Mouse (Mus musculus) lung, postnatal 0 days (tissue): ENCODE measurements around the gene Syt6.

Source experiments
- CTCF ChIP-seq: IDR thresholded peaks from 2 replicates; pipeline ENCODE4 v1.5.1; 2016; ENCODE audit warnings: antibody characterized with exemption, mild to moderate bottlenecking
- EP300 ChIP-seq: IDR thresholded peaks from 2 replicates; pipeline ENCODE4 v1.6.1; 2016; ENCODE audit warnings: antibody characterized with exemption, mild to moderate bottlenecking, control low read depth

DNA sequence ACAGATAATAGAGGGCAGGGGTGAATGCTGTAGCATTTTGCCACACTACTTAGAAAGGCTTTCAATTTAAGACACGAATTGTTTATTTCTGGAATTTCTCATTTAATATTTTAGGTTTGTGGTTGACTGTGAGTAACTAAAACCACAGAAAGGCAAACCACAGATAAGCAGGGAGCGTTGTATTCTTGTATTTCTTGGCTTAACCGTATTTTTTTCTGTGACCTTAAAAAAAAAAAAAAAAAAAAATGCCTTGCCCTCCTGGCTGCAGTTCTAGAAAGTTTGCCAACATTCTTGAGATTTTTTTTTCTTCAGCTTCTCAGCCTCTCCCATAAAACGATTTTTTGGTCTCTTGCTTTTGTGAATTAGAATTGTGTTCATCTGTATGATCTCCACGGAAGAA is 18.6 kb downstream of the Syt6 start:
- TF ChIP-seq CTCF (no peak), EP300 (no peak)
